Mouse (Mus musculus): ENCODE measurements around the gene Lpar1. TPM values are rescaled to one million over a fixed set of nuclear protein-coding genes. Genes with fewer than 3 reads are reported as not detected.

Lpar1 gene
- polyA plus RNA-seq, 1 experiment from 2014 or later: 38.6 TPM

DNA sequence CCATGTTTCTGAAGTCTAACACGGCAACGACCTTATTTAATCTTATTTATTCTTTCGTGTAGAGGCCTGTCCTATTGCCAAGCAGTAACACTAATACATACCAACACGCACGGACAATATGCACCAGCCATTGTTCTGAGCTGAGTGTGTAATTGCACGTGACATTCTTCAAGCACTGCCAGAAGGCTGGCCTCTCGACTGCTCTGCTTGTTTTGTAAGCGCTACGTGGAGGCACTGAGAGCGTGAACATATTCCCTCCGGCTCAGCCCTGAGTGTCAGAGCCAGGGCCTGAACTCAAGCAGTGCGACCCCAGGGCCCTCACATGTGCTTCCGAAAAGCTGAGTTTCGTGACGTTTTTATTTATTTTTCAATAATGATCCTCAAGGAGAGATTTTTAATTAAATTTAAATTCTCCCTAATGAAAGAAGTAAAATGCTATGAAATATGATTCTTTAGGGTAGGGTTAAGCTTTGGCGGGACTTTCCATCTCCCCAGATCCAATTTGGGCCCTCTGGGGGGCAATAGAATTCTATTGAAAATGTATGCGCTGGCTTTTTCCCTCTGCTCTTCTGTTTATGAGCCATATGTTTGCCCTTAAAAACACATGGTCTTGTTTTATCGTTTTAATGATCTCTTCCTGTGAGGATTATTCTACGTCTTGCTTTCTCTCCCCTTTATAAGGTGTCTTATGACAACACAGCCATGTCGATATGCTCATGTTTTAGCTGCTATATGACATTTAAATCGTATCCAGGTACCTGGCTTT lies 52.5 kb downstream of the Lpar1 start:
- no peak for ATAC-seq (ENCODE audit: borderline replicate concordance, extremely low read depth, low FRiP score, low TSS enrichment)
- WGBS: 71% methylated on average over 21 of the region's 21 CpGs

DNA sequence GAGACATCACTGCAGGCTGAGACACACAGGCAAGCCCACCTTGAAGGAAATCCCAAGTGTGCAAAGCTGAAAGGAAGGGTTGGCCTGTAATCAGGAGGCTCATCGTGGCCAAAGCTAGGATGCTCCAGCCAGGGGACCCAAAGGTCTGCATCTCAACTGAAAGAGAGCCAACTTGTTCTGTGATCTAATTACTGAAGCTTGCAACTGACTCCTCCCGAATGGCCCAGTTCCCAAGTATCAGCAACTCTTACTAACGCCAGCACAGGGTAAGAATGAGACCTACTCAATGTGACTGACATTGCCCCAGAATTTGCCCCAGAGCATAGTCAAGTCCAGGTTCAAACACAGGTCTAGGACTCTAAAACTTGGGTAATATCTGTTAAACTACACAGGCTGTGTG lies 53.9 kb downstream of the Lpar1 start:
- no peak overlapping the region for H3K4me3 ChIP-seq
- H3K36me3 ChIP-seq: no peaks in the 10 kb centered on the region; the same call in 1 of the 2 replicates
- H3K27me3 ChIP-seq: no peaks in the 10 kb centered on the region
- no peak overlapping the region for H3K4me2 ChIP-seq
- no peak overlapping the region for H3K9ac ChIP-seq
- ATAC-seq (ENCODE audit: borderline replicate concordance, extremely low read depth, low FRiP score, low TSS enrichment): no peak
- no peak overlapping the region for H3K27ac ChIP-seq
- peaks cover 13% of the 10 kb centered on the region; the same call in 1 of the 2 replicates for H3K4me1 ChIP-seq
- WGBS: 57% methylated on average over 3 of the region's 3 CpGs
- H3K9me3 ChIP-seq: no peaks in the 10 kb centered on the region

More for the DNA sequence above, 52.5 kb downstream of the Lpar1 start:
- no peak overlapping the region for H3K9ac ChIP-seq
- no peaks in the 10 kb centered on the region for H3K9me3 ChIP-seq
- H3K27me3 ChIP-seq: no peaks in the 10 kb centered on the region
- H3K4me1 ChIP-seq: peaks cover 13% of the 10 kb centered on the region; the same call in 1 of the 2 replicates
- H3K27ac ChIP-seq: no peak overlapping the region
- H3K36me3 ChIP-seq: no peaks in the 10 kb centered on the region; the same call in 1 of the 2 replicates
- H3K4me3 ChIP-seq: no peak overlapping the region
- no peak overlapping the region for H3K4me2 ChIP-seq

- Histone ChIP-seq H3K27ac (no peak overlapping the region), H3K36me3 (no peaks in the 10 kb centered on the region; the same call in 1 of the 2 replicates), H3K4me3 (no peak overlapping the region), H3K4me2 (no peak overlapping the region), H3K27me3 (no peaks in the 10 kb centered on the region), H3K9ac (no peak overlapping the region), H3K9me3 (no peaks in the 10 kb centered on the region), H3K4me1 (peaks cover 13% of the 10 kb centered on the region; the same call in 1 of the 2 replicates)
- 71% methylated on average over 3 of the region's 3 CpGs for WGBS
- no peak for ATAC-seq (ENCODE audit: borderline replicate concordance, extremely low read depth, low FRiP score, low TSS enrichment)
Observed at GRCm38 (mm10) chr4:58499241-58499640, 54.5 kb downstream of the Lpar1 start.

DNA sequence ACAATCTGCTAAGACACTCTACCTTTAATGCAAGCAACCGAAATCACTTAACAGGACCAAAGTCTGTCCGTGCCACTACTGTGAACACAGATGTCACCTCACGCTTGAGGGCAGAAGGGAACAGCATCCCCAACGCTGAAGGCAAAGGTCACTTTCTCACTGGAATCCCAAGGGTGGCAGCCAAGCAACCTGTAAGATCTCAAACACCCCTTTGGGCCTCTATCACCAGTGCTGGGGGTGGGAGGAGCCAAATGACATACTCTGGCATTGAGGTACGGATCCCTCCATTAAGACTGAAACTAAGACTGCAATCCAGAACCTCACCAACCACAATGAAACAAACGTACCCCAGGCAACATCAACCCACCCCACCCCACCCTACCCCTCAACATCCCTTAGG lies 55.0 kb downstream of the Lpar1 start:
- Histone ChIP-seq H3K9ac (no peak overlapping the region), H3K27me3 (no peaks in the 10 kb centered on the region), H3K9me3 (no peaks in the 10 kb centered on the region), H3K27ac (no peak overlapping the region), H3K4me1 (peaks cover 13% of the 10 kb centered on the region; the same call in 1 of the 2 replicates), H3K4me2 (no peak overlapping the region), H3K4me3 (no peak overlapping the region), H3K36me3 (no peaks in the 10 kb centered on the region; the same call in 1 of the 2 replicates)
- 59% methylated on average over 6 of the region's 6 CpGs for WGBS
- no peak for ATAC-seq (ENCODE audit: borderline replicate concordance, extremely low read depth, low FRiP score, low TSS enrichment)

- H3K9me3 ChIP-seq: no peaks in the 10 kb centered on the region
- H3K36me3 ChIP-seq: no peaks in the 10 kb centered on the region
- H3K4me3 ChIP-seq: no peak overlapping the region
- no peak overlapping the region for H3K4me2 ChIP-seq
- no peaks in the 10 kb centered on the region for H3K27me3 ChIP-seq
- no peak for ATAC-seq (ENCODE audit: borderline replicate concordance, extremely low read depth, low FRiP score, low TSS enrichment)
- H3K27ac ChIP-seq: peak overlapping the region; percentile 26; the same call in 1 of the 2 replicates
- H3K9ac ChIP-seq: no peak overlapping the region
- H3K4me1 ChIP-seq: peaks cover 13% of the 10 kb centered on the region; the same call in 1 of the 2 replicates
- WGBS: 37% methylated on average over 4 of the region's 4 CpGs
Observed at GRCm38 (mm10) chr4:58497284-58497683, 56.4 kb downstream of the Lpar1 start.

DNA sequence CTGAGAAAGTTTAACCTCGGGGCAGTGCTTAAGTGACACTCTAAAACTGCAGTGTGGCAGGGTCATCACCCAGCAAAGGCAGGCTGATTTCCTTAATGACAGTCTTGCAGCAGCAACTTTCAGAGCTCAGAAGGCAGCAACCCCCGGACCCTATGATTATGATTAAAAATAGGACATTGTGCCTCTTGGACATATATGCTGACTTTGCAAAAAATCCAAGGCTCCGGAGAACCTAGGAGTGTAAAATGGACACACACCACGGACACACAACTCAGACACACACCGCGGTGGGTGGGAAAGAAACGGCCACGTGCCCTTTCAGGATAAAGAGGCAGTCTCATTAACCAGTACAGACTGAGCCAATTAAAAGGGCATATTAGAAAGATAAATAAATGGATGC lies 57.0 kb downstream of the Lpar1 start:
- H3K27ac ChIP-seq: peak overlapping the region; percentile 26; the same call in 1 of the 2 replicates
- peaks cover 13% of the 10 kb centered on the region; the same call in 1 of the 2 replicates for H3K4me1 ChIP-seq
- H3K9me3 ChIP-seq: no peaks in the 10 kb centered on the region
- H3K9ac ChIP-seq: no peak overlapping the region
- 45% methylated on average over 8 of the region's 8 CpGs for WGBS
- no peak overlapping the region for H3K4me3 ChIP-seq
- H3K27me3 ChIP-seq: no peaks in the 10 kb centered on the region
- no peak for ATAC-seq (ENCODE audit: borderline replicate concordance, extremely low read depth, low FRiP score, low TSS enrichment)
- no peak overlapping the region for H3K4me2 ChIP-seq
- no peaks in the 10 kb centered on the region for H3K36me3 ChIP-seq

GRCm38 (mm10) chr4:58491742-58492141 lies 62.0 kb downstream of the Lpar1 start:
- H3K4me3 ChIP-seq: no peak overlapping the region
- no peak overlapping the region for H3K9ac ChIP-seq
- 71% methylated on average over 3 of the region's 3 CpGs for WGBS
- no peak for ATAC-seq (ENCODE audit: borderline replicate concordance, extremely low read depth, low FRiP score, low TSS enrichment)
- H3K4me1 ChIP-seq: peaks cover 2% of the 10 kb centered on the region; the same call in 1 of the 2 replicates
- H3K4me2 ChIP-seq: no peak overlapping the region
- H3K36me3 ChIP-seq: peaks cover under 1% of the 10 kb centered on the region; the same call in 1 of the 2 replicates
- no peaks in the 10 kb centered on the region for H3K27me3 ChIP-seq
- H3K9me3 ChIP-seq: no peaks in the 10 kb centered on the region
- no peak overlapping the region for H3K27ac ChIP-seq

DNA sequence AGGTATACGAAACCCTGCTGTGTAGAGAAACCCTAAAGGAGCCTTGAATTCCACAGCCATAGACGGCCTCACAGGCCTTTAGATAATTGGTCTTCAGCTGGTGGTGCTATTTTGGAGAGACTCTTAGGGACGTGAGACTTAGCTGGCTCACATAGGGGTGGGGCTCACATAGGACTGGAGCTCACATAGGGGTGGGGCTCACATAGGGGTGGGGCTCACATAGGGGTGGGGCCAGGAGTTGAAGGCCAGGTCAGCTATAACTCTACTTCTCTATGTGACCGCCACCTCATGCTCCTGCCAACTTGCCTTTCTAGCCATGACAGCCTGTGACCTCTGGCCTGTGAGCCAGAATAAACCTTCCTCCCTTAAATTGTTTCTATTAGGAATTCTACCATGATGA lies 63.3 kb downstream of the Lpar1 start:
- Histone ChIP-seq H3K4me3 (no peak overlapping the region), H3K27ac (no peak overlapping the region), H3K27me3 (no peaks in the 10 kb centered on the region), H3K36me3 (peaks cover 6% of the 10 kb centered on the region), H3K9me3 (no peaks in the 10 kb centered on the region), H3K4me2 (no peak overlapping the region), H3K4me1 (no peaks in the 10 kb centered on the region), H3K9ac (no peak overlapping the region)
- WGBS: 80% methylated on average over 4 of the region's 4 CpGs
- no peak for ATAC-seq (ENCODE audit: borderline replicate concordance, extremely low read depth, low FRiP score, low TSS enrichment)

GRCm38 (mm10) chr4:58478564-58478963 lies 75.1 kb downstream of the Lpar1 start:
- no peaks in the 10 kb centered on the region for H3K27me3 ChIP-seq
- no peaks in the 10 kb centered on the region for H3K4me1 ChIP-seq
- no peak overlapping the region for H3K27ac ChIP-seq
- no peak overlapping the region for H3K4me3 ChIP-seq
- H3K9me3 ChIP-seq: no peaks in the 10 kb centered on the region
- no peak overlapping the region for H3K4me2 ChIP-seq
- no peak overlapping the region for H3K9ac ChIP-seq
- 94% methylated on average over 1 of the region's 1 CpGs for WGBS
- no peak for ATAC-seq (ENCODE audit: borderline replicate concordance, extremely low read depth, low FRiP score, low TSS enrichment)
- peaks cover 10% of the 10 kb centered on the region; the same call in 1 of the 2 replicates for H3K36me3 ChIP-seq

DNA sequence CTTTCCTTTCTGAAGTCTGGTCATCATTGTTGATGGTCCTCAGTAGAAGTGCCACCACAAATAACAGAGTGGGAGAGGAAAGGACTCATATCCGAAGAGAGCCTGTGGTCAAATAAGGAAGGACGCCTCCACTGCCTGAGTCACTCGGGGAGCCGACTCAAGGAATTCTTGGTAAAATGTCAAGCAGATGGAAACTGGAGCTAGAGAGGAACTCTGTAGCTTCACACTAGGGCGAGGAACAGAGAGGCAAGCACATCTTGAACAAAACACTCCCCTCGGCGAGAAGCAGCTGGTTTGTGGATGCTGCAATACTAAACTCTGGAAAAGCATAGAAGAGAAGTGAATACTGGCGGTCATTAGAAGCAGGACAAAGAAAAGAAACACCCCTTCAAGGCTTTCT lies 76.0 kb downstream of the Lpar1 start:
- Histone ChIP-seq H3K27me3 (no peaks in the 10 kb centered on the region), H3K9ac (no peak overlapping the region)
- 89% methylated on average over 8 of the region's 8 CpGs for WGBS

GRCm38 (mm10) chr4:58471203-58471910 lies 82.3 kb downstream of the Lpar1 start:
- 59% methylated on average over 4 of the region's 4 CpGs for WGBS
- no peak for ATAC-seq (ENCODE audit: borderline replicate concordance, extremely low read depth, low FRiP score, low TSS enrichment)

More for the DNA sequence above, 76.0 kb downstream of the Lpar1 start:
- H3K36me3 ChIP-seq: 0 out of 2 replicates have a peak, but pooled peaks cover 3% of the 10 kb centered on the region
- no peaks in the 10 kb centered on the region for H3K4me1 ChIP-seq
- no peak overlapping the region for H3K27ac ChIP-seq
- no peak for ATAC-seq (ENCODE audit: borderline replicate concordance, extremely low read depth, low FRiP score, low TSS enrichment)
- H3K9me3 ChIP-seq: no peaks in the 10 kb centered on the region
- no peak overlapping the region for H3K4me3 ChIP-seq
- no peak overlapping the region for H3K4me2 ChIP-seq

More at GRCm38 (mm10) chr4:58471203-58471910, 82.3 kb downstream of the Lpar1 start:
- H3K4me3 ChIP-seq: no peak overlapping the region
- H3K27ac ChIP-seq: 0 out of 2 replicates have a peak overlapping the region, but pooled peaks have one; percentile 1
- H3K4me2 ChIP-seq: no peak overlapping the region
- no peak overlapping the region for H3K9ac ChIP-seq
- no peaks in the 10 kb centered on the region for H3K4me1 ChIP-seq
- no peaks in the 10 kb centered on the region for H3K9me3 ChIP-seq
- no peaks in the 10 kb centered on the region for H3K27me3 ChIP-seq
- H3K36me3 ChIP-seq: no peaks in the 10 kb centered on the region
